Mouse (Mus musculus): Measurements from ENCODE around the gene Gpr4.

DNA sequence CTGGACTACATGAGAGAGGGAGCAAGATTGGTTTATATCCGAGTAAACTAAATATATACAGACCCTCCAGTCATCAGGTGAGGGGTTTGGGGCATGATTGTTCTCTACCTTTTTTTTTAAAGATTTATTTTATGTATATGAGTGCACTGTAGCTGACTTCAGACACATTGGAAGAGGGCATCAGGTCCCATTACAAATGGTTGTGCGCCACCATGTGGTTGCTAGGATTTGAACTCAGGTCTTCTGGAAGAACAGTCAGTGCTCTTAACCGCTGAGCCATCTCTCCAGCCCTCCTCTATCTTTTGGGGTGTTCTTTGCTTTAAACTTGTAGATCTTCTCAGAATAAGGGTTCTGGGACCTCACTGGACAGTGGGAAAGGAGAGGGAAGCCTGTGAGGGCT lies 7.7 kb downstream of the Gpr4 start:
- TF ChIP-seq CTCF (conservative IDR thresholded peaks at IDR 0.05; ENCODE audit: low read length) (no peak), NANOG (IDR thresholded peaks at IDR 0.05; ENCODE audit: borderline replicate concordance, low read length) (no peak), POU5F1 (IDR thresholded peaks at IDR 0.05; ENCODE audit: borderline replicate concordance, low read length) (no peak)

All from E14TG2a.4 (cell line).